Mouse (Mus musculus) E14TG2a.4 (cell line): ENCODE data around the gene Alg13.

ENCODE experiments used
- CTCF ChIP-seq: conservative IDR thresholded peaks from 2 replicates; pipeline ENCODE4 v1.5.1; 2014; ENCODE audit warnings: low read length
- NANOG ChIP-seq: IDR thresholded peaks from 2 replicates; pipeline ENCODE4 v1.6.1; 2014; ENCODE audit warnings: borderline replicate concordance, low read length, mixed read lengths
- POU5F1 ChIP-seq: IDR thresholded peaks from 2 replicates; pipeline ENCODE4 v1.6.1; 2014; ENCODE audit warnings: low read length, borderline replicate concordance

- TF ChIP-seq CTCF: no peak
- no peak for TF ChIP-seq NANOG
- no peak for TF ChIP-seq POU5F1
Measured at GRCm38 (mm10) chrX:144314041-144314440, 3.6 kb upstream of the Alg13 start.
